Mouse (Mus musculus): Measurements from ENCODE around the gene Slc12a5.

DNA sequence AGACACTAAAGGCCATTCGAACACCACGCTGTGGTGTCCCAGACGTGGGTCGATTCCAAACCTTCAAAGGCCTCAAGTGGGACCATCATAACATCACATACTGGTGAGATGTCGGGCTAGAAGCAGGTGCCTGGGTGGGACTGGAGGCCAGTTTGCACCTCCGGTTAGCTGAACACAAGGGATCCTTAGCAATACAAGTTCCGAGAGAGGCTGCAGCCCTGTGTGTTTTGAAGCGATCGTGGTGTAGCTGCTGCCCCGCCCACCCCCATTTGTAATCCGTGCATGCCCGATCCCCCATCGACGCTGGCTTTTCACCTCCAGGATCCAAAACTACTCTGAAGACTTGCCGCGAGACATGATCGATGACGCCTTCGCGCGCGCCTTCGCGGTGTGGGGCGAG, 11.6 kb upstream of the Slc12a5 start:
- no peak for TF ChIP-seq ZMIZ1 (IDR thresholded peaks at IDR 0.05; ENCODE audit: low read depth, low read length)
- no peak for TF ChIP-seq EP300 (IDR thresholded peaks at IDR 0.05; ENCODE audit: low read depth in 1 of 2, low read length in 2 of 2)
- no peak for TF ChIP-seq MAZ (IDR thresholded peaks at IDR 0.05; ENCODE audit: low read depth, low read length)
- TF ChIP-seq CTCF (IDR thresholded peaks at IDR 0.05 in 2 of 3, conservative IDR thresholded peaks at IDR 0.05 in 1 of 3; ENCODE audit: control insufficient read depth in 1 of 3, insufficient read depth in 1 of 3, low read depth in 2 of 3, low read length in 3 of 3, poor library complexity in 1 of 3, severe bottlenecking in 1 of 3): no peak
- no peak for TF ChIP-seq MYC (IDR thresholded peaks at IDR 0.05; ENCODE audit: low read depth, low read length)
- TF ChIP-seq POLR2A (IDR thresholded peaks at IDR 0.05; ENCODE audit: control insufficient read depth in 1 of 2, insufficient read depth in 1 of 2, low read depth in 1 of 2, low read length in 2 of 2, poor library complexity in 1 of 2): no peak
- no peak for TF ChIP-seq GATA1 (IDR thresholded peaks at IDR 0.05; ENCODE audit: low read depth, low read length)
- no peak for TF ChIP-seq TCF12 (IDR thresholded peaks at IDR 0.05; ENCODE audit: low read depth, low read length)
- no peak for TF ChIP-seq ZKSCAN1 (IDR thresholded peaks at IDR 0.05; ENCODE audit: low read depth, low read length)

Data from MEL (cell line).